Mouse (Mus musculus): ENCODE measurements at regions not wholly inside any gene's neighbourhood (a gene's known extent, or its start where the extent isn't known, plus 50 kb on each side); places are given as distances from the start of the nearest gene placed in this dataset.

- Histone ChIP-seq H3K36me3 (replicated peaks in 1 of 2; ENCODE audit: control insufficient read depth in 1 of 2, insufficient read depth in 1 of 2, low read length in 1 of 2) (no peaks in the 10 kb centered on the region), H3K9me3 (replicated peaks; ENCODE audit: low read length) (no peaks in the 10 kb centered on the region), H3K4me1 (ENCODE audit: control insufficient read depth in 1 of 2, insufficient read depth in 2 of 2) (no peaks in the 10 kb centered on the region), H3K4me2 (ENCODE audit: insufficient read depth, low read depth, poor library complexity, severe bottlenecking) (no peak overlapping the region), H3K27me3 (replicated peaks) (no peaks in the 10 kb centered on the region), H3K27ac (ENCODE audit: insufficient read depth, low read depth) (no peak overlapping the region), H3K4me3 (replicated peaks in 1 of 3; ENCODE audit: low read depth in 2 of 3, low read length in 2 of 3, poor library complexity in 1 of 3) (no peak overlapping the region), H3K9ac (ENCODE audit: insufficient read depth, low read depth) (no peak overlapping the region), H3K79me2 (replicated peaks; ENCODE audit: control insufficient read depth, extremely low read depth, insufficient read depth, poor library complexity, severe bottlenecking) (no peaks in the 10 kb centered on the region)
- in situ Hi-C loops (cut with MboI; ENCODE audit: low pct_ligation_motif_present, low pct_unique_long_range_greater_than_20kb, low sequenced_read_pairs) (no loop called here), dilution Hi-C loops (cut with MboI; ENCODE audit: extremely low pct_ligation_motif_present, extremely low pct_unique_long_range_greater_than_20kb, low sequenced_read_pairs) (no loop called here)
- DNase-seq (ENCODE audit: extremely low read depth), result no peak
- TF ChIP-seq JUND (conservative IDR thresholded peaks at IDR 0.05; ENCODE audit: low read depth, low read length), result no peak
- TF ChIP-seq ETS1 (conservative IDR thresholded peaks at IDR 0.05; ENCODE audit: low read depth, low read length), result no peak
Measured at GRCm38 (mm10) chr19:27491873-27492272, 62.2 kb upstream of the Pum3 start.

- dilution Hi-C loops (cut with MboI; ENCODE audit: extremely low pct_ligation_motif_present, extremely low pct_unique_long_range_greater_than_20kb, low sequenced_read_pairs) (no loop called here), in situ Hi-C loops (cut with MboI; ENCODE audit: low pct_ligation_motif_present, low pct_unique_long_range_greater_than_20kb, low sequenced_read_pairs) (no loop called here)
- no peak overlapping the region for H3K4me3 ChIP-seq (replicated peaks in 1 of 3; ENCODE audit: low read depth in 2 of 3, low read length in 2 of 3, poor library complexity in 1 of 3)
- no peak overlapping the region for H3K27ac ChIP-seq (ENCODE audit: insufficient read depth, low read depth)
- H3K4me1 ChIP-seq (ENCODE audit: control insufficient read depth in 1 of 2, insufficient read depth in 2 of 2), result no peaks in the 10 kb centered on the region
- H3K9ac ChIP-seq (ENCODE audit: insufficient read depth, low read depth), result no peak overlapping the region
- TF ChIP-seq MXI1 (IDR thresholded peaks at IDR 0.05; ENCODE audit: low read depth, low read length), result no peak
- TF ChIP-seq USF1 (IDR thresholded peaks at IDR 0.05; ENCODE audit: low read depth, low read length), result no peak
- no peak for TF ChIP-seq NELFE (IDR thresholded peaks at IDR 0.05; ENCODE audit: low read depth, low read length)
- TF ChIP-seq ZNF384 (IDR thresholded peaks at IDR 0.05; ENCODE audit: low read depth, low read length), result no peak
- no peak for TF ChIP-seq E2F4 (IDR thresholded peaks at IDR 0.05; ENCODE audit: insufficient replicate concordance, low read depth, low read length)
- TF ChIP-seq PAX5 (IDR thresholded peaks at IDR 0.05; ENCODE audit: low read length), result no peak
- no peak for TF ChIP-seq MAFK (IDR thresholded peaks at IDR 0.05; ENCODE audit: insufficient replicate concordance, low read length)
- no peak for TF ChIP-seq BHLHE40 (IDR thresholded peaks at IDR 0.05; ENCODE audit: low read depth, low read length)
- TF ChIP-seq HCFC1 (IDR thresholded peaks at IDR 0.05; ENCODE audit: low read depth, low read length), result no peak
- no peak for TF ChIP-seq POLR2AphosphoS2 (IDR thresholded peaks at IDR 0.05; ENCODE audit: low read depth, low read length)
- no peak for TF ChIP-seq JUN (IDR thresholded peaks at IDR 0.05; ENCODE audit: insufficient read depth, low read depth, low read length)
- TF ChIP-seq GABPA (IDR thresholded peaks at IDR 0.05; ENCODE audit: insufficient replicate concordance, low read depth, low read length), result no peak
- no peak for TF ChIP-seq IRF4 (IDR thresholded peaks at IDR 0.05; ENCODE audit: low read depth, low read length)
- no peak for TF ChIP-seq SIN3A (IDR thresholded peaks at IDR 0.05; ENCODE audit: low read length)
- TF ChIP-seq JUND (conservative IDR thresholded peaks at IDR 0.05; ENCODE audit: low read depth, low read length), result no peak
- no peak for TF ChIP-seq POLR2A (IDR thresholded peaks at IDR 0.05; ENCODE audit: low read depth, low read length)
- TF ChIP-seq ELF1 (IDR thresholded peaks at IDR 0.05; ENCODE audit: low read depth, low read length), result no peak
- no peak for TF ChIP-seq CHD2 (IDR thresholded peaks at IDR 0.05; ENCODE audit: low read length)
- TF ChIP-seq MAX (IDR thresholded peaks at IDR 0.05; ENCODE audit: low read length), result no peak
- no peaks in the 10 kb centered on the region for H3K36me3 ChIP-seq (replicated peaks in 1 of 2; ENCODE audit: control insufficient read depth in 1 of 2, insufficient read depth in 1 of 2, low read length in 1 of 2)
- DNase-seq (ENCODE audit: extremely low read depth), result no peak
- no peak overlapping the region for H3K4me2 ChIP-seq (ENCODE audit: insufficient read depth, low read depth, poor library complexity, severe bottlenecking)
- no peaks in the 10 kb centered on the region for H3K9me3 ChIP-seq (replicated peaks; ENCODE audit: low read length)
- H3K79me2 ChIP-seq (replicated peaks; ENCODE audit: control insufficient read depth, extremely low read depth, insufficient read depth, poor library complexity, severe bottlenecking), result no peaks in the 10 kb centered on the region
- no peaks in the 10 kb centered on the region for H3K27me3 ChIP-seq (replicated peaks)
Measured at GRCm38 (mm10) chr19:27489053-27489452, 59.4 kb upstream of the Pum3 start.

Measured in CH12.LX (cell line).